ENCODE assay signal across 17 mouse cellular contexts in the genomic region with DNA sequence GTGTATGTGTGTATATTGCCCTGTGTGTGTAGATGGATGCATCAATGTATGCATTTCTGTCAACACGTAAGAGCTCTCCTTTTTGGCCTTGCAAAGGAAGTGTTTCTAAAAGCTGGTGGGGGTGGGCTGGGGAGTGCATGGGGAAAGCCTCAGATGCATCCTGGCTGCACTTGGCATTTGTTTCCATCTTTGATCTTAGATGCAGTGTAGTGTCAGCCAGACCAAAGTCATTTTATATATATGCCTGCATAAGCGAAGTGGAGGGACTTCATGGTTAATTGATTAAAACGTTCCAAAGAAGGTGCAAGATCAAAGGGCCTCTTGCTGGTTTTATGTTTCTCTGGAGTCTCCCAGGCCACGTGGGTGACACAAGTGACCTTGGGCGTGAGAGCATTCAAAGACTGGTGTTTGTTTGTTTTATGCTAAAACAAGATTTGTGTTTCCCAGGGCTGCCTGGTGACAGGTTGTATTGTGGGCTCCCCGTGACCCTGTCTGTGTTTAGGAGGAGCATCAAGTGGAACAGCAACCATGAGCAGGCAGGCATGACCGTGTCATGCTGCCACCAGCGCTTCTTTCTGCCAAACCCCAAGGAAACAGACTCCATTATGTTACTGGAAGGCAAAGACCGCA. TPM values are rescaled to one million over a fixed set of nuclear protein-coding genes. Genes with fewer than 3 reads are reported as not detected.
DNase-seq lines count a peak whose midpoint lies in the region; ATAC-seq and TF ChIP-seq lines count a peak whose summit lies in the region.
"Had no signal": no experiment of that assay in that cellular context is flagged by ENCODE, and none has a peak within 500 bp of the region (broad histone marks: within the 10 kb centered on the region; RNA-seq: fewer than 3 reads in every experiment).

No protein-coding gene starts in this region.

- H3K9me3 ChIP-seq in hindbrain, postnatal 0 days (ENCODE audit: low read length): no peaks in the 10 kb centered on the region
- H3K9me3 ChIP-seq in hindbrain, embryonic 12.5 days (replicated peaks): no peaks in the 10 kb centered on the region
- H3K9me3 ChIP-seq in kidney, embryonic 16.5 days (ENCODE audit: low read length): no peaks in the 10 kb centered on the region
- no peaks in the 10 kb centered on the region for H3K9me3 ChIP-seq in midbrain, embryonic 16.5 days (replicated peaks; ENCODE audit: control insufficient read depth, low read length, poor library complexity, severe bottlenecking)
- H3K9me3 ChIP-seq: embryonic facial prominence, embryonic 13.5 days; forebrain, embryonic 13.5 days; liver, embryonic 13.5 days had no signal

- H3K27me3 ChIP-seq in hindbrain, postnatal 0 days (ENCODE audit: insufficient read depth, low read length): no peaks in the 10 kb centered on the region
- peaks cover 5% of the 10 kb centered on the region; the same call in 1 of the 2 replicates for H3K27me3 ChIP-seq in hindbrain, embryonic 12.5 days
- no peaks in the 10 kb centered on the region for H3K27me3 ChIP-seq in kidney, embryonic 16.5 days (ENCODE audit: insufficient read depth, low read length)
- peaks cover under 1% of the 10 kb centered on the region; the same call in 1 of the 2 replicates for H3K27me3 ChIP-seq in midbrain, embryonic 16.5 days (ENCODE audit: control insufficient read depth, insufficient read depth, low read depth, low read length)
- H3K27me3 ChIP-seq: embryonic facial prominence, embryonic 13.5 days; forebrain, embryonic 13.5 days; liver, embryonic 13.5 days had no signal

- 11% methylated on average over 9 of the region's 9 CpGs for WGBS in hindbrain, postnatal 0 days
- WGBS in hindbrain, embryonic 12.5 days: 14% methylated on average over 9 of the region's 9 CpGs
- WGBS in kidney, embryonic 16.5 days: 11% methylated on average over 9 of the region's 9 CpGs
- WGBS in midbrain, embryonic 16.5 days: 17% methylated on average over 9 of the region's 9 CpGs

- H3K4me1 ChIP-seq in hindbrain, postnatal 0 days (ENCODE audit: insufficient read depth, low read length): no peaks in the 10 kb centered on the region
- 0 out of 2 replicates have a peak, but pooled peaks cover 4% of the 10 kb centered on the region for H3K4me1 ChIP-seq in hindbrain, embryonic 12.5 days
- H3K4me1 ChIP-seq in kidney, embryonic 16.5 days (ENCODE audit: insufficient read depth, low read length): peaks cover 11% of the 10 kb centered on the region; the same call in 1 of the 2 replicates
- peaks cover 2% of the 10 kb centered on the region for H3K4me1 ChIP-seq in midbrain, embryonic 16.5 days (ENCODE audit: control insufficient read depth, insufficient read depth, low read length)
- H3K4me1 ChIP-seq: forebrain, embryonic 13.5 days; liver, embryonic 13.5 days had no signal

- no peak overlapping the region for H3K4me2 ChIP-seq in hindbrain, postnatal 0 days (ENCODE audit: low read depth, low read length)
- no peak overlapping the region for H3K4me2 ChIP-seq in hindbrain, embryonic 12.5 days (replicated peaks)
- H3K4me2 ChIP-seq in kidney, embryonic 16.5 days (replicated peaks; ENCODE audit: low read depth, low read length): no peak overlapping the region
- H3K4me2 ChIP-seq in midbrain, embryonic 16.5 days (ENCODE audit: low read length): no peak overlapping the region
- H3K4me2 ChIP-seq: embryonic facial prominence, embryonic 13.5 days; forebrain, embryonic 13.5 days; liver, embryonic 13.5 days had no signal

- H3K36me3 ChIP-seq in hindbrain, postnatal 0 days (ENCODE audit: insufficient read depth, low read length): no peaks in the 10 kb centered on the region
- H3K36me3 ChIP-seq in hindbrain, embryonic 12.5 days: no peaks in the 10 kb centered on the region
- no peaks in the 10 kb centered on the region for H3K36me3 ChIP-seq in kidney, embryonic 16.5 days (ENCODE audit: insufficient read depth, low read length)
- H3K36me3 ChIP-seq in midbrain, embryonic 16.5 days (ENCODE audit: control insufficient read depth, insufficient read depth, low read length): no peaks in the 10 kb centered on the region
- H3K36me3 ChIP-seq: embryonic facial prominence, embryonic 13.5 days; liver, embryonic 13.5 days had no signal

- H3K27ac ChIP-seq in hindbrain, postnatal 0 days: no peak overlapping the region
- no peak overlapping the region for H3K27ac ChIP-seq in hindbrain, embryonic 12.5 days
- H3K27ac ChIP-seq in kidney, embryonic 16.5 days (ENCODE audit: low read length): no peak overlapping the region
- no peak overlapping the region for H3K27ac ChIP-seq in midbrain, embryonic 16.5 days (ENCODE audit: low read length)
- H3K27ac ChIP-seq: embryonic facial prominence, embryonic 13.5 days; forebrain, embryonic 13.5 days; liver, embryonic 13.5 days had no signal

- TF ChIP-seq POLR2A in brain, embryonic 14.5 days (IDR thresholded peaks at IDR 0.05; ENCODE audit: borderline replicate concordance, extremely low read depth, insufficient read depth, insufficient read length, poor library complexity, severe bottlenecking): no peak

- no peak overlapping the region for H3K4me3 ChIP-seq in hindbrain, postnatal 0 days (ENCODE audit: low read length)
- no peak overlapping the region for H3K4me3 ChIP-seq in hindbrain, embryonic 12.5 days
- no peak overlapping the region for H3K4me3 ChIP-seq in kidney, embryonic 16.5 days (ENCODE audit: low read length)
- no peak overlapping the region for H3K4me3 ChIP-seq in midbrain, embryonic 16.5 days (ENCODE audit: low read depth, low read length)
- H3K4me3 ChIP-seq: embryonic facial prominence, embryonic 13.5 days; forebrain, embryonic 13.5 days; liver, embryonic 13.5 days had no signal

- no peak for DNase-seq in hindbrain, postnatal 0 days (ENCODE audit: low spot score)
- DNase-seq in brain, embryonic 14.5 days (ENCODE audit: low read depth): peak; percentile 40
- no peak for DNase-seq in right cerebral cortex, postnatal 10 days (ENCODE audit: low spot score in 2 of 2)
- DNase-seq in frontal cortex, postnatal 25 days (ENCODE audit: low spot score in 2 of 2): no peak
- DNase-seq: cerebellum, adult 2 months; gastrocnemius, postnatal 10 days; heart, postnatal 10 days; liver, embryonic 13.5 days; lung, postnatal 36 days; right cerebral cortex, postnatal 25 days; thymus, postnatal 36 days had no signal

- TF ChIP-seq CTCF in hindbrain, postnatal 0 days (IDR thresholded peaks at IDR 0.05; ENCODE audit: low read depth): no peak
- TF ChIP-seq CTCF in brain, embryonic 14.5 days (IDR thresholded peaks at IDR 0.05; ENCODE audit: borderline replicate concordance, extremely low read depth, insufficient read depth, insufficient read length): no peak

- 0 out of 2 replicates have a peak, but pooled peaks have one; percentile 40 for ATAC-seq in hindbrain, postnatal 0 days
- no peak for ATAC-seq in hindbrain, embryonic 12.5 days (ENCODE audit: low FRiP score)
- ATAC-seq in kidney, embryonic 16.5 days (ENCODE audit: low FRiP score, low TSS enrichment): peak; percentile 95
- ATAC-seq in midbrain, embryonic 16.5 days: 0 out of 2 replicates have a peak, but pooled peaks have one; percentile 45
- ATAC-seq in inflammation-experienced regulatory T-cells, adult 6 months: no peak
- ATAC-seq: forebrain, embryonic 13.5 days had no signal

- no peak overlapping the region for H3K9ac ChIP-seq in hindbrain, postnatal 0 days (replicated peaks; ENCODE audit: low read length)
- no peak overlapping the region for H3K9ac ChIP-seq in hindbrain, embryonic 12.5 days
- H3K9ac ChIP-seq in kidney, embryonic 16.5 days (replicated peaks; ENCODE audit: low read length): no peak overlapping the region
- H3K9ac ChIP-seq in midbrain, embryonic 16.5 days (ENCODE audit: low read depth, low read length): no peak overlapping the region
- H3K9ac ChIP-seq: embryonic facial prominence, embryonic 13.5 days; forebrain, embryonic 13.5 days; liver, embryonic 13.5 days had no signal

RNA-seq across cellular contexts. Expression of a gene that starts 6.2 kb away (rescaled TPM):
- 8.4 and 12.4 TPM in 2 replicates for total RNA-seq in hindbrain, postnatal 0 days (2014; rRNA removed)
- polyA plus RNA-seq in hindbrain, postnatal 0 days (2015; fragmentation: Nextera tagmentation; extraction: Ambion mirVana): 14.8 and 15.0 TPM in 2 replicates
- polyA plus RNA-seq in hindbrain, embryonic 12.5 days (2016; fragmentation: Nextera tagmentation; extraction: Ambion mirVana): 25.3 and 27.0 TPM in 2 replicates
- 20.1 and 22.2 TPM in 2 replicates for polyA plus RNA-seq in brain, embryonic 14.5 days (2012; rRNA removed)
- polyA plus RNA-seq in kidney, embryonic 16.5 days (2015; fragmentation: Nextera tagmentation; extraction: Ambion mirVana): 24.2 and 28.2 TPM in 2 replicates
- polyA plus RNA-seq in midbrain, embryonic 16.5 days (2015; fragmentation: Nextera tagmentation; extraction: Ambion mirVana): 16.1 and 17.8 TPM in 2 replicates
- polyA plus RNA-seq in inflammation-experienced regulatory T-cells, adult 6 months (2017; shearing (Covaris generic)): 10 to 100 TPM; 11.0 to 15.0 (median 11.0) TPM

Comparison
In these comparisons a context has a peak if more than half of its experiments do, and no peak if none do; other contexts are left out.
1. ATAC-seq: peak in hindbrain, postnatal 0 days (single experiment), kidney, embryonic 16.5 days (single experiment) and midbrain, embryonic 16.5 days (single experiment); none in hindbrain, embryonic 12.5 days (single experiment) and inflammation-experienced regulatory T-cells, adult 6 months (single experiment).